Mouse (Mus musculus): ENCODE data around the gene Grm1.

Gene Grm1

DNA sequence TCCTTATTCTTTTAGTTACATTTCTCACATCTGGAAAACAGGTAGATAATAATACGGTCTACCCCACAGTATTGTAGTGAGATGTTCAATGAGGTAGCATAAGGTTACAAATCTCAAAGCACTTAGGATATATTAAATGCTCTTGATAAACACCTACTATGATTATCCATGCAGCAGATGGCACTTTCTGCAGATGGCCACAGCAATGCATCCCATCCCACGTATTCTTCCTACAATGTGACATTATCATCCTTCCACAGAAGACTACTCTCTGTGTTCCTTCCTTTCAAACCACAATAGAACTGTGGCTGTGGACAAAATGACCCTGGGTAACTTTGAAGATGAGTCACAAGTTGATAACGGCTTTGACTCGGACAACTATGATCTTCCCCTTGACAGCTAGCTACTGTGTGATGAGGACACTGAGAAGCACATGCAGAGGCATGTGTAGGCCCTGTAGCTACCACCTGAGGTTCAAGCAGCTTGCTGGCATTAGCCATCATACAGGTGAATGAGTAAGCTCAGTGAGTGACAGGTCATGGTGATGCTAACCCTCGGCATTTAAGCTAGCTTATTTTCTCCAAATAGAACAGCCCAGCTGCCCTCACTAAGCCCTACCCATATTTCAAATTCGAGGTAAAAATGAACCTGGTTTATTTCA lies 117.5 kb downstream of the Grm1 start:
- DNase-seq (ENCODE audit: low read depth, low spot score) = no peak

DNA sequence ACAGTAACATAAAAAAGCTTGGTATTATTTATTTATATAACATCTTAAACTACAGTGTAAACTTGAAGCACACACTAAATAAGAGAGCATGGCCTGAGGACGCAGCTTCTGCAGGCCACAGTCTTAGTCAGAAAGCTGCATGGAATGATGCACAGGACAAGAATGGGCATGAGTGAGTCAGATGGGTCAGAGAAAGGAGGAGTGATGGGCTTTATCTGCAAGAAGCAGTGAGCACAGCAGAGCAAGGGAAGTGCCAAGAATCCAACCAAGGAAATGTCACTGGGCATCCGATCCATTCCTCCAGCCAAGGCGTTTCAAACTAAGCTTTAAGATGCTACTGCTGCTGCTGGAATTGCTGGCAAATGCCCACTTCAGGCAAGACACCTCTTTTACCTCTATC lies 131.6 kb downstream of the Grm1 start:
- no peak for DNase-seq (ENCODE audit: low read depth, low spot score)

DNA sequence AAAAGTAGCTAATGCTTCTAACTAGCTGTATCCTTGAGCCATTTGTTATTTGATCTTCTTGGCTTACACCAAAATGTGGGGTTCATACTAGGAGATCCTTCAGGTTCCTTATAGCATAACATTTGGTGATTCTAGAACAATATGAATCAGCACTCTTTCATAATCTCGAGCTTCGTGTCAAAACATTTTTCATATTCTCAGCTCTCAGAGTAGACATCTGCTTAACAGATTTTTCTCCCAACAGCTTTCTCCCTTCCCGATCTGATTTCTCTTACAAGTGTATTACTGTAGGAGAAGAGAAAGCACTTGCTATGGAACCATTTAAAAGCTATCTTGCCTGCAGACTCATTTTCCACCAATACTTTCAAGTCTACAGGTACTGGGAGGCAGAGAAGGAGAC lies 133.0 kb downstream of the Grm1 start:
- no peak for DNase-seq (ENCODE audit: low read depth, low spot score)

- no peak for DNase-seq (ENCODE audit: low read depth, low spot score)
These were observed 134.6 kb downstream of the Grm1 start for GRCm38 (mm10) chr10:10947531-10947930.

- no peak for DNase-seq (ENCODE audit: low read depth, low spot score)
These were observed 138.2 kb downstream of the Grm1 start for GRCm38 (mm10) chr10:10944003-10944402.

DNA sequence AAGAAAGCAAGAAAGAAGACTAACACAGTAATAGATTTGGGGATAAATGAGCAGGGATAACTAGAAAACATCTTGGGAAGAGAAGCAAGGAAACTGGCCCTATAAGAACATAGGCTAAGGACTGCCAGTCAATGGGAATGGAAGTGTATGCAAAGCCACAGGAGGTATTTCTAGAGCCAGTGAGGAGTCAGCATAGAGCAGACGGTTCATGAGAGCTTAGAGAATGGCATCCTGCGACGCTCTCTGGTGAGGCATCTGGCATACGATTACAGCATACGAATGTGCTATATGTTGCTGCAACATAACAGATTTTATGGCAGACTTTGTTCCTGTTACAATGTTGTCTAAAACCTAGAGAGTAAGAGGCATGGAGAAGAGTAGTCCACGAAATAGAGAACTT lies 139.9 kb downstream of the Grm1 start:
- DNase-seq (ENCODE audit: low read depth, low spot score) = no peak

- DNase-seq (ENCODE audit: low read depth, low spot score) = no peak
These were observed 146.3 kb downstream of the Grm1 start for GRCm38 (mm10) chr10:10935806-10936205.

DNA sequence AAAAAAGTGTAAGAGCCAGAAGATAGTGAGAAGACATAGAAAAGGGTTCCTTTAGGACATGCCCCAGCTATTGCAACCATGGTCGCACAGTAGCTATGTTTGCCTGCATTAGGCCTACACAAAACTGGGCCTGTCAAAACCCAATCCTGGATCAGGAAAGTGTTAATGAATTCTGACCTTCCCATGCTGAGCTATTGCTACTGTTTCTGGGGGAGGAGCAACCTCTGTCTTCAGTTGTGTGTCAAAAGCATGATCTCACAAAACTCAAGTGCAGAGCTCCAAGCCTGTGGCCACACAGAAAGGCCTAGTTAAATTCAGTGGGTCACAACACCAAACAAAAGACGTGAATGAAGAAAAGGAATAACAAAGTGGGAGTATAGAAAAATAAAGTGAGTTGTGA lies 152.5 kb downstream of the Grm1 start:
- DNase-seq (ENCODE audit: low read depth, low spot score) = no peak

DNA sequence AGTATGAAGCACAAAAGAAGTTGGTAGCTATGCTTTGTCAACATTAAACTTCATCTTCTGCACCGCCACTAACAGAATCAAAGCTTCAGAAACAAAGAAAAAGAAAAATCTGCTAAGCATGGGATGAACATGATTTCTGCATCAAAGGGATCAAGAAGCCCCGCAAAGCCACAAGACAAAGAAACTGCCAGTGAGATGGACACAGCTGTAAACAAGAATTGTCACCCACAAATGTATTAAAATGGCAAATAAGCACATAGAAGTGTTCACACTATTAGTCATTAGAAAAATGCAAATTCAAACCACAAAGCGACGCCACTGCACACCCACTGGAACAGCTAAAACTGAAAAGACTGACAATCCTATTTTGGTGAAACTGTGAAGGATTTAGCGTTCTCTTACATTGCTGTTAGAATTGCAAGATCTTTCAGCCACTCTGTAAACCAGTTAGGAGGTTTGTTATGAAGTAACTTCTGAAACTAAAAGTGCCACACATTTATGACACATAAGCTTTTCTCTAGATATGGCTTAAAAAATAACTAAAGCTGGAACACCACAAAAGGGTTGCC lies 153.3 kb downstream of the Grm1 start:
- no peak for DNase-seq (ENCODE audit: low read depth, low spot score)

DNA sequence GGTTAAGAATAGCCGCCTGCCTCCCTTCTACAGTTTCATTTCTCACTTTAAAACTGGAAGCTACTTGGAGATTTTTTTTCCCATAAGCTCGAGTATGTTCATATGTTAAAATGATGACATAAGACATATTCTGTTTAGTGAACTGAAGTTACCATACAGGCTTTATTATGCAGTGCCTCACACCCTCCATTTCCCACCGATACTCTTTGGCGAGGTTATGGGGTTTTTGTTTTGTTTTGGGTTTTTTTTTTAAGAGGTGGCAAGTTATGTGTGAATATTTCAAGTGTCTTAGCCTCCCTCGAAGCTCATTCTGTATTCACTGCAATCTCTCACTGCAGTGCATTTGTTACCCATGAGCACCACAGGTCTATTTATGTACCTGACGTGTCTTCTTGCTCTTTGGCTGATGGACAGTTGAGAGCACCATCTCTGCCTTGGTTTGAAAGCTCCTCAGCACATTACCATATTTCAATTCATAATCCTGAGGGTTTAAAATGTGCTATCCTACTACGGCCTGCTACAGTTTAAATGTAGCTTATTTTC lies 164.2 kb downstream of the Grm1 start:
- no peak for DNase-seq (ENCODE audit: low read depth, low spot score)

DNA sequence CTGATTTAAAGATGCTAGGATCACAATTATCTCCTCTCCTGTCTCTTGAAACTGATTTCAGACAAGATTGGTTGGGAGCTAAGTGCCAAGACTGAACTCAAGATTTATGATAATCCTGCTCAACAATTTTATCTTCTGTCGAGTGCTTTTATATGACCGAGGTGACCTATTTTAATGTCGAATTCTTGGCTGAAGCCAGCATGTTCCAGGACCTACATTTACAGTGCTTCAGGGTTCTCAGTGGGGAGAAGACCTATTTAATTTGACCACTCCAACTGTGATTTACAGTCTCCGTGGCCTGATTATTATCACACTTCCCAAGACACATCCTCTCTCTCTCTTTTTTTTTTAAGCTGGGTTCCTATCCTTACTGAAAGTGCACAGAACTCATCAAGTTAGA lies 168.5 kb downstream of the Grm1 start:
- DNase-seq (ENCODE audit: low read depth, low spot score) = no peak

DNA sequence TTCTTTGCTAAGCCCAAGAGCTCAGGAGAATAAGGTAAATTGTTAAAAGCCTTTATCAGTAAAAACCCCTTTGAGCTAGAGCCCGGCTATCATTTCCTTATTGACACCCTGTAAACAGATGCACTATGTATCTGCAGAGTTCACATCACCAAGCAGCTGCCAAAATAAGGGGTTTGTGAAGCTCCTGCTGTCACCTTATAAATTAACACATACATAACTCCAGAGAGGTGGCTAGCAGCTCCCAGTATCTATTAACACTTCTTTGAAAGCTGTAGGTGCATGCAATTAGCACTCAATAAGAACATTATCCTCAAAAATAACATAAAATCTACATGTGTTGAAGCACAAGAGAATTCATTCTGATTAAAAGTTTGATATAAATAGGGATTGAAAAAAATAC lies 191.9 kb downstream of the Grm1 start:
- no peak for DNase-seq (ENCODE audit: low read depth, low spot score)

DNA sequence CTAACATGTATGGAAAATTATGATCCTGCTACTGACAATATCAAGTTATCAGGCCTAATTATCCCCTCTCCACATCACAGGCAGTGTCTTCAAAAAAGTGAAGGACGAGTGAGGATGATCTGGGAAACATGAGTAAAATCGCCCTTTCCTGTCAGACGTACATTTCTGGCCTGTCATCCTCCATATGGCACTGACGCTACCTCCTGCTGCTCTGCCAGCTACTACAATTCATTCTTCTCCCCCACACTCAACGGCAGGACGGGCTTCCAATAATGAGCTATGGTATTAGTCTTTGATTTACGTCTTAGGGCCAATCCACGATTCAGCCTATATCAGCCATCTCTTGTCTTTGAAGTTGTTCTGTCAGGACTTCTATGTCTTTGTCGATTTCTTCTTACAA lies 193.6 kb downstream of the Grm1 start:
- DNase-seq (ENCODE audit: low read depth, low spot score) = no peak

DNA sequence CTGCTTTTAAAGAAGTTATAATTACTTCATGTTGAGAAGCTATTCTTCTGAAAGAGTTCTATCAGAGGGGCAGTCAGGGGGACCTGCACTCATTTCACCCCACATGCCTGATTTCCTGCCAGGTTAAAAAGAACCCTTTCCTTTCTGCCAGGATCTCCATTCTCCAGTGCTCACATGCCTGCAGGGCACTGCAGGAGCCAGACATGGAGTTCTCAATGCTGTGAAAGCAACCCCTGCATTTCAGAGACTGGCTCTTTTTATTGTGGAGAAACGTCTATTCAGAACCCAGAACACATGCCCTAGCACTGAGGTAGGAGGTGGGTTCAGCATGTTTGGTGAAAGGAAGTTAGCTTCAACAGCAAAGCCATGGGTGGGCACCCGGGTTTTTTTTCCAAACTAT lies 197.2 kb downstream of the Grm1 start:
- no peak for DNase-seq (ENCODE audit: low read depth, low spot score)

DNA sequence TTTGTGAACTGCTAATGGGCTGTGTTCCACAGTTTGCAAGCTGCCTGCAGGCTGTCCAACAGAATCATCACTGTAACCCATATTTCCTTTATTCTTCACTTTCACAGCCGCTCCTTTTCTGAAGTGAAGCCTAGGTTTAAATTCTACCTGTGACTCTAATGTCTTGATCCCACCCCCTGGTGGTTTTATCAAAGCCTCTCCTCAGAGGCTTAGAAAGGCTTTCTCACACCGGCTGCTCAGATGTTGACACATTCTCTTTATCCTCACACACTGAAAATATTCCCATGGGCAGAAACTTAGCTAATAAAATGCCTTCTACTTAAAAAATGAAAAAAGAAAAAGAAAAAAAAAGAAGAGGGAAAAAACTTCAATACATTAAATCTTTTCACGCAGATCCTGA lies 210.0 kb downstream of the Grm1 start:
- no peak for DNase-seq (ENCODE audit: low read depth, low spot score)

DNA sequence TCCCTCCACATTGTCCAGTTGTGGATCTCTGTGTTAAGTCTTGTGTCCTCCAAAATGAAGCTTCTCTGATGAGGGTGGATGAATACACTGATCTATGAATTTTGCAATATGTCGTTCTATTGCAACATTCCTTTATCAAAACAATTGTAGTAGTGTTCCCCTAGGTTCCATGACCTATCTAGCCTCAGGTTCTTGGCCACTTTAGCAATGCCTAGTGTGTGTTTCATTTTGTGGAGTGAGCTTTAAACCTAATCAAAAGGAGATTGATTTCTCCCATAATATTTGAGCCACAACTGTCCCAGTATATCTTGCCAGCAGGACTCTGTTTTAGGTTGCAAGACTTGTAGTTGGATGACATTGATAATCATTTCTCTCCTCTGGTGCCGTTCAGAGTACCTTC lies 211.9 kb downstream of the Grm1 start:
- no peak for DNase-seq (ENCODE audit: low read depth, low spot score)

GRCm38 (mm10) chr10:10866278-10866677 lies 215.9 kb downstream of the Grm1 start:
- DNase-seq (ENCODE audit: low read depth, low spot score) = no peak

- DNase-seq (ENCODE audit: low read depth, low spot score) = no peak
These were observed 217.4 kb downstream of the Grm1 start for GRCm38 (mm10) chr10:10864759-10865158.

DNA sequence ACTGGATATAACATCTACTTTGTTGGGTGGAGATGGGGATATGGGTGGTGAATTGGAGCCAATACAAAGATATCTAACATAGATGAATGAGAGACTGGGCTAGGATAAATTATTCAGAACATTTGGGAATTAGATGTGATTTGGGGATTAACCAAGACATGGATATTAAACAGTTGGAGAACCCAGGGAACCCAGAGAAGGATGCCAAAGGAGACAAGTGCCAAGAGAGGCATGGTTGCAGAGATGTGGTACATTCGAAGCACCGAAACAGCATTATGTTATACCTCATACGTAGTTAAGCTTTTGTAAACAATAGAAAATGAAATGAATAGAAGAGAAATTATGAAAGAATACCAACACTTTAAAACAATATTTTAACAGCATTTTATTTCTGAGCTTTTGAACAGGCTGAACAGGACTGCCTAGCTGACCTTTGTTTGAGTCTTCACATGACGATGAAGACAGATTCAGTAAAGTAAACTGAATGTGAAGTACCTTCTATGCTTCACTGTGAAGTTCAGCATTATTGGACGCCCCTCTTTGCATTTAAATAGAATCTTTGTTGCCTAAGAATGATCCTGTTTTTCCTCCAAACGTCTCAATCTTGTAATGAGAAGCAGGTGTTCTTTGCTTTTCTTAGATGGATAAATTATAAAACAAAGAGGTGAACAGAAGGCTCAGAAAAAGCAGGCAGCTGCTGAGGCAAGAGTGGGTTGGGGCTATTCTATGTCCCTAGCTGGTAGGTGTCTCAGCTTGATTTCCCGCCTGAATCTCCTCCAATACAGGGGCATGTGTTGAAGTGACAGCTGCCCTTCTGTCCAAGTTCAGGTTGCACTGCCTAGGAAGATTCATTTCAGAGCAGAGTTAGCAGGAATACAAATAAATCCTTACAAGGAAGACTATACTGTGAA lies 234.5 kb downstream of the Grm1 start:
- no peak for DNase-seq (ENCODE audit: low read depth, low spot score)

DNA sequence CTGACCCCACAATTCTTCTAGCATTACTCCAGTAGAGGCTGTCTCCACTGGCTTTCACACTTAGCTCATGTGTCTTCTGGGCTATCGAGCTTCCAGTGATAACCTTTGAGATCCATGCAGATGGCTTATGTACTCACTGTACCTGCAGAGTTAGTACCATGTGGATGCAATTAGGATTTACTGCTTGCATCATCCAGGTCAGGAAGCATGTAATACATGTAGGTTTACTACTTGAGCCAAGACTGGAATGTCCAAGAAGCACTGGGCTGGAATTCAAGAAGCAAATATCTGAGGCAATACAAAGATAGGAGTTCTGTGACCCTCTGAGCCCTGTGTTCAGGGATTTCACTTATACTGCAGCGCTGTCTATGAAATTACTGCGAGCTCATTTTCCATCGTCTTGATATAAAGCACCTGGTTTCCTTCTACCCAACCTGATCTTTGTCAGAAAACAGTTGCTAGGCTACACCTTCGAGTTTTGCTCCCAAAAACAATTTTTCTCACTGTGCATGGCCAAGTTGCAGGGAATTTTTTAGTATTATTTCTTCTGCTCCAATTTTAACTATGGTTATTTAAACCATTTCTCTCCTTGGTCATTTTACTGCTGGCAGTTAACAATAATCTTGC lies 237.0 kb downstream of the Grm1 start:
- no peak for DNase-seq (ENCODE audit: low read depth, low spot score)

- DNase-seq (ENCODE audit: low read depth, low spot score) = no peak
These were observed 246.8 kb downstream of the Grm1 start for GRCm38 (mm10) chr10:10835406-10835805.

DNA sequence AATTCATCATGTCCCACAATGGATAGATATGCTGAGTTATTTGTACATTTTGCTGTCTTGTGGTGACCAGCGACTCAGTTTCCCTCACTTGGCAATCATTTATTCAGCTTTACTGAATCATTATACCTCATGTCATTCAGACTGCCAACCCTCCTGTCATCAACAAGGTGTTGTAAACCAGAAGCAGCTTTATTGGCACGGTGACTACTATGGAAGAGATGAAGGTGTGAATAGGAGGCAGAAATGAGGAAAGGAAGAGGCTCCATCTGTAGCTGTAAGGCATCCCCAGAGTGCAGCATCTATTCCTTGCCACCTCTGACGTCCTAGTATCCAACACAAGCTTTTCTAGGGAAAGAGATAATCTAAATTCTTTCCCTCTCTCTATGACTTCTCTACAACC lies 247.3 kb downstream of the Grm1 start:
- DNase-seq (ENCODE audit: low read depth, low spot score) = no peak
